Mouse (Mus musculus) lung, adult 2 months (tissue): Measurements from ENCODE around the gene Grap.

ENCODE experiments used
- CTCF ChIP-seq: fragments of 200-500 bp; IDR thresholded peaks from 2 replicates; pipeline ENCODE4 v1.5.1; 2011; ENCODE audit warnings: mild to moderate bottlenecking, low read length, control low read depth; ENCODE audit not compliant: insufficient read depth
- POLR2A ChIP-seq: fragments of 200-500 bp; IDR thresholded peaks from 2 replicates; pipeline ENCODE4 v1.6.1; 2011; ENCODE audit warnings: low read depth, mild to moderate bottlenecking, control low read depth, low read length, borderline replicate concordance; ENCODE audit errors: extremely low read depth

- TF ChIP-seq CTCF (no peak), POLR2A (no peak)
Measured at GRCm38 (mm10) chr11:61649163-61649580, 3.9 kb upstream of the Grap start.
